Mouse (Mus musculus): ENCODE data around the gene Ttc19.

GRCm38 (mm10) chr11:62265642-62266041 lies 15.6 kb upstream of the Ttc19 start:
- TF ChIP-seq HCFC1 (IDR thresholded peaks at IDR 0.05; ENCODE audit: borderline replicate concordance, insufficient read depth, low read length) (no peak), CHD2 (IDR thresholded peaks at IDR 0.05; ENCODE audit: low read depth, low read length) (no peak), ZNF384 (IDR thresholded peaks at IDR 0.05; ENCODE audit: low read depth, low read length) (no peak), MAFK (IDR thresholded peaks at IDR 0.05; ENCODE audit: insufficient read depth, low read depth, low read length) (no peak)
